Mouse (Mus musculus) forebrain, postnatal 0 days (tissue): ENCODE data around the gene Nr2e3. TPM values are rescaled to one million over a fixed set of nuclear protein-coding genes. Genes with fewer than 3 reads are reported as not detected.
"Not testable (repeated sequence)": the region's sequence is repeated elsewhere in the genome, so short reads cannot be mapped to it uniquely, and the experiment has no call there.

Experiments
- ATAC-seq: fragments of 200-750 bp; cut with Nextera tagmentation; 2 replicates; pipeline ENCODE4 v1.8.0; 2017; ENCODE audit warnings: mild to moderate bottlenecking, moderate library complexity
- DNase-seq: peaks from one replicate; pipeline ENCODE4 v3.0.0-alpha.2; 2015
- H3K27ac ChIP-seq: fragments of 300-500 bp; sonication (generic); 2 replicates; pipeline ENCODE4 v1.5.1; 2014; ENCODE audit warnings: low read depth, mild to moderate bottlenecking, antibody characterized with exemption, low read length, moderate library complexity, mixed read lengths
- H3K27me3 ChIP-seq: fragments of 300-500 bp; sonication (generic); 2 replicates; pipeline ENCODE4 v1.6.1; 2014; ENCODE audit warnings: mild to moderate bottlenecking, low read length, mixed read lengths; ENCODE audit not compliant: insufficient read depth
- H3K36me3 ChIP-seq: fragments of 300-500 bp; sonication (generic); 2 replicates; pipeline ENCODE4 v1.6.1; 2014; ENCODE audit warnings: mild to moderate bottlenecking, moderate library complexity; ENCODE audit not compliant: insufficient read depth
- H3K4me1 ChIP-seq: fragments of 300-500 bp; sonication (generic); 2 replicates; pipeline ENCODE4 v1.6.1; 2014; ENCODE audit warnings: antibody characterized with exemption; ENCODE audit not compliant: insufficient read depth
- H3K4me2 ChIP-seq: fragments of 300-500 bp; sonication (generic); 2 replicates; pipeline ENCODE4 v1.6.1; 2014; ENCODE audit warnings: low read depth, mild to moderate bottlenecking, moderate library complexity
- H3K4me3 ChIP-seq: fragments of 300-500 bp; sonication (generic); 2 replicates; pipeline ENCODE4 v1.5.1; 2014; ENCODE audit warnings: low read depth, low read length, mixed read lengths
- H3K9ac ChIP-seq: fragments of 300-500 bp; sonication (generic); 2 replicates; pipeline ENCODE4 v1.6.1; 2014; ENCODE audit warnings: mild to moderate bottlenecking
- H3K9me3 ChIP-seq: fragments of 300-500 bp; sonication (generic); 2 replicates; pipeline ENCODE4 v1.6.1; 2016; ENCODE audit warnings: low read length
- CTCF ChIP-seq: sonication (generic); IDR thresholded peaks from 2 replicates; pipeline ENCODE4 v1.5.1; 2016; ENCODE audit warnings: antibody characterized with exemption, control low read depth, low read depth
- WGBS: fragments of 180-500 bp; shearing (Covaris S2); extraction: QIAGEN DNeasy Blood & Tissue Kit; methylation state at CpG from one replicate; pipeline ENCODE4 v1.1.7; 2014; 5-methylcytosine and 5-hydroxymethylcytosine counted together
- polyA plus RNA-seq: library from polyadenylated mRNA; unstranded; fragments of >200 nt; fragmentation: Nextera tagmentation; extraction: Ambion mirVana; gene quantifications from 2 replicates; pipeline ENCODE4 v1.2.1, GENCODE M21; 2015
- total RNA-seq: library from RNA; depleted of rRNA; stranded (reverse); fragments of >200 nt; gene quantifications from 2 replicates; pipeline ENCODE4 v1.2.3, GENCODE M21; 2014

Nr2e3 gene
- total and polyA plus RNA-seq, 2 experiments from 2014 or later: 0.14 TPM; not detected in 1

GRCm38 (mm10) chr9:59945241-59945640 lies 15.2 kb downstream of the Nr2e3 start:
- no peak for ATAC-seq
- Histone ChIP-seq H3K4me2 (no peak overlapping the region), H3K9me3 (no peaks in the 10 kb centered on the region), H3K4me1 (no peaks in the 10 kb centered on the region), H3K27ac (no peak overlapping the region), H3K4me3 (no peak overlapping the region), H3K9ac (no peak overlapping the region), H3K27me3 (no peaks in the 10 kb centered on the region), H3K36me3 (no peaks in the 10 kb centered on the region)
- 91% methylated on average over 3 of the region's 3 CpGs for WGBS
- TF ChIP-seq CTCF: no peak
- no peak for DNase-seq

- no peaks in the 10 kb centered on the region for H3K4me1 ChIP-seq
- TF ChIP-seq CTCF: no peak
- H3K36me3 ChIP-seq: no peaks in the 10 kb centered on the region
- no peak overlapping the region for H3K27ac ChIP-seq
- ATAC-seq (no peak), DNase-seq (no peak)
- H3K4me3 ChIP-seq: no peak overlapping the region
- WGBS: 87% methylated on average over 6 of the region's 6 CpGs
- no peaks in the 10 kb centered on the region for H3K9me3 ChIP-seq
- no peaks in the 10 kb centered on the region for H3K27me3 ChIP-seq
- no peak overlapping the region for H3K9ac ChIP-seq
- no peak overlapping the region for H3K4me2 ChIP-seq
Measured at GRCm38 (mm10) chr9:59943826-59944225, 16.6 kb downstream of the Nr2e3 start.

DNA sequence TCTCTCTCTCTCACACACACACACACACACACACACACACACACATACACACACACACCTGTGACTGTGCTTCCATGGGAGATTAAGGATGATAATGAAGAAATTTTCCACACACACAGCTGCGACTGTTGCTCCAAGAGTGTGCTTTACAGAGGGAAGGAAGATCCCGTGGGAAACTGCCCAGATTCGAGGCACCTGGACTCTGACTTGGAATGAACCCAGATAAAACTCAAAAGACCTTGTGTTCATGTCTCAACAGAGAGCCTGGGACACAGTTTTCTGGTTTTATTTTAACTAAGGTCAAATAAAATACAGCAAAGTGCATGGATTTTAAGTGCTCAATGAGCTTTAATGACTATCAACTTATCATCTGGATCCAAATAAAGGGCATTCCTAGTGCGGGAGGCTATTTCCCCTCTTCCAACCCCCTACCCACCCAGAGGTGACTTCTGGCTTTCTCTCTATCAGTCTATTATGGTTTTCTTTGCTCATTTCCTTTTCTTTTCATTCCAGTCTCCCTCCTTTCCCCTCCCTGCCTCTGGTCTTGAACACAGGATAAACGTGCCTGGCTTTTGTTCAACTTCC lies 17.9 kb downstream of the Nr2e3 start:
- DNase-seq: no peak
- ATAC-seq: no peak
- H3K9me3 ChIP-seq: no peaks in the 10 kb centered on the region
- H3K27me3 ChIP-seq: no peaks in the 10 kb centered on the region
- no peak overlapping the region for H3K4me3 ChIP-seq
- no peak overlapping the region for H3K9ac ChIP-seq
- 58% methylated on average over 5 of the region's 5 CpGs for WGBS
- H3K27ac ChIP-seq: no peak overlapping the region
- H3K4me2 ChIP-seq: no peak overlapping the region
- no peaks in the 10 kb centered on the region for H3K36me3 ChIP-seq
- TF ChIP-seq CTCF: no peak
- H3K4me1 ChIP-seq: no peaks in the 10 kb centered on the region

- WGBS: 77% methylated on average over 9 of the region's 9 CpGs
Measured at GRCm38 (mm10) chr9:59941885-59942350, 18.5 kb downstream of the Nr2e3 start.

GRCm38 (mm10) chr9:59940913-59941884 lies 19.3 kb downstream of the Nr2e3 start:
- Histone ChIP-seq H3K27ac (no peak overlapping the region), H3K4me1 (no peaks in the 10 kb centered on the region), H3K27me3 (no peaks in the 10 kb centered on the region), H3K9me3 (no peaks in the 10 kb centered on the region), H3K9ac (no peak overlapping the region), H3K36me3 (no peaks in the 10 kb centered on the region), H3K4me2 (no peak overlapping the region), H3K4me3 (no peak overlapping the region)
- TF ChIP-seq CTCF: no peak
- ATAC-seq: no peak
- WGBS: 86% methylated on average over 10 of the region's 12 CpGs
- DNase-seq: no peak

More at GRCm38 (mm10) chr9:59941885-59942350, 18.5 kb downstream of the Nr2e3 start:
- H3K27ac ChIP-seq: no peak overlapping the region
- no peak overlapping the region for H3K4me3 ChIP-seq
- no peaks in the 10 kb centered on the region for H3K36me3 ChIP-seq
- ATAC-seq (no peak), DNase-seq (no peak)
- no peak for TF ChIP-seq CTCF
- no peaks in the 10 kb centered on the region for H3K4me1 ChIP-seq
- H3K9ac ChIP-seq: no peak overlapping the region
- H3K27me3 ChIP-seq: no peaks in the 10 kb centered on the region
- H3K4me2 ChIP-seq: no peak overlapping the region
- H3K9me3 ChIP-seq: no peaks in the 10 kb centered on the region

- Histone ChIP-seq H3K4me2 (no peak overlapping the region), H3K9ac (no peak overlapping the region), H3K27ac (no peak overlapping the region), H3K36me3 (no peaks in the 10 kb centered on the region), H3K27me3 (no peaks in the 10 kb centered on the region), H3K4me3 (no peak overlapping the region), H3K4me1 (no peaks in the 10 kb centered on the region), H3K9me3 (no peaks in the 10 kb centered on the region)
- 84% methylated on average over 2 of the region's 2 CpGs for WGBS
- no peak for ATAC-seq
- TF ChIP-seq CTCF: no peak
- DNase-seq: no peak
Measured at GRCm38 (mm10) chr9:59939691-59940090, 20.8 kb downstream of the Nr2e3 start.

GRCm38 (mm10) chr9:59938529-59938928 lies 21.9 kb downstream of the Nr2e3 start:
- 71% methylated on average over 8 of the region's 8 CpGs for WGBS
- ATAC-seq: no peak
- no peak for DNase-seq

GRCm38 (mm10) chr9:59935866-59936265 lies 24.6 kb downstream of the Nr2e3 start:
- not testable (repeated sequence) for H3K4me3 ChIP-seq, H3K27ac ChIP-seq, H3K9ac ChIP-seq, H3K4me1 ChIP-seq, H3K9me3 ChIP-seq, H3K4me2 ChIP-seq, ATAC-seq, DNase-seq, H3K36me3 ChIP-seq, H3K27me3 ChIP-seq
- 81% methylated on average over 8 of the region's 8 CpGs for WGBS

More at GRCm38 (mm10) chr9:59938529-59938928, 21.9 kb downstream of the Nr2e3 start:
- no peaks in the 10 kb centered on the region for H3K4me1 ChIP-seq
- no peaks in the 10 kb centered on the region for H3K27me3 ChIP-seq
- no peak overlapping the region for H3K4me2 ChIP-seq
- TF ChIP-seq CTCF: no peak
- no peak overlapping the region for H3K4me3 ChIP-seq
- H3K36me3 ChIP-seq: no peaks in the 10 kb centered on the region
- H3K9ac ChIP-seq: no peak overlapping the region
- no peaks in the 10 kb centered on the region for H3K9me3 ChIP-seq
- H3K27ac ChIP-seq: no peak overlapping the region
